Mouse (Mus musculus) granulocyte monocyte progenitor cell, adult 5-6 weeks (primary cell): ENCODE data around the gene Polr2g. TPM values are rescaled to one million over a fixed set of nuclear protein-coding genes. Genes with fewer than 3 reads are reported as not detected.
"Not testable (repeated sequence)": the region's sequence is repeated elsewhere in the genome, so short reads cannot be mapped to it uniquely, and the experiment has no call there.

ENCODE experiments used
- ATAC-seq: replicated peaks from 2 replicates; pipeline ENCODE4 v1.8.0; 2016; ENCODE audit warnings: mild to moderate bottlenecking, moderate TSS enrichment, inconsistent platforms; ENCODE audit not compliant: poor library complexity, severe bottlenecking
- total RNA-seq, 2 experiments: library from RNA; stranded (forward) in 1 of 2; stranded (reverse) in 1 of 2; fragments of 200-712, 200-1000 nt in 1 of 2; fragments of >200 nt in 1 of 2; fragmentation: Nextera tagmentation in 1 of 2; gene quantifications; 2 replicates each; pipeline ENCODE4 v1.2.3; 2014 to 2017

The Polr2g gene
- total RNA-seq (2014; fragmentation: Nextera tagmentation) (112 and 148 TPM in 2 replicates), total RNA-seq (2017) (51.7 and 69.8 TPM in 2 replicates)

GRCm38 (mm10) chr19:8798264-8798946 is at the start of gene Polr2g:
Gene Polr2g (minus strand): TSS chr19:8798577.
- peak; percentile 75 for ATAC-seq

GRCm38 (mm10) chr19:8844371-8845129 is 46.2 kb upstream of the Polr2g start:
- ATAC-seq = peak; percentile 61

- no peak for ATAC-seq
These were observed 44.6 kb upstream of the Polr2g start for GRCm38 (mm10) chr19:8842961-8843360.

- ATAC-seq = no peak
These were observed 42.6 kb upstream of the Polr2g start for GRCm38 (mm10) chr19:8841012-8841411.

- ATAC-seq = peak; percentile 62
These were observed 41.8 kb upstream of the Polr2g start for GRCm38 (mm10) chr19:8839908-8840791.

GRCm38 (mm10) chr19:8839103-8839907 is 40.9 kb upstream of the Polr2g start, which contains the start of gene Gng3:
Gene Gng3 (minus strand): TSS chr19:8839194.
- no peak for ATAC-seq

GRCm38 (mm10) chr19:8838041-8838730 is 39.8 kb upstream of the Polr2g start:
- no peak for ATAC-seq

- peak; percentile 87 for ATAC-seq
These were observed 38.9 kb upstream of the Polr2g start, which contains the start of gene Bscl2 for GRCm38 (mm10) chr19:8837251-8837791. Gene Bscl2 (plus strand): TSS chr19:8837467.

- ATAC-seq = not testable (repeated sequence)
These were observed 38.0 kb upstream of the Polr2g start for GRCm38 (mm10) chr19:8836327-8836726.

GRCm38 (mm10) chr19:8832971-8833370 is 34.6 kb upstream of the Polr2g start:
- no peak for ATAC-seq

- no peak for ATAC-seq
These were observed 32.9 kb upstream of the Polr2g start for GRCm38 (mm10) chr19:8831262-8831661.

- no peak for ATAC-seq
These were observed 32.3 kb upstream of the Polr2g start for GRCm38 (mm10) chr19:8830664-8831063.

GRCm38 (mm10) chr19:8829660-8830059 is 31.3 kb upstream of the Polr2g start, which contains the start of gene AC129217.1:
Gene AC129217.1 (plus strand): TSS chr19:8829773.
- peak; percentile 98 for ATAC-seq

- ATAC-seq = no peak
These were observed 24.3 kb upstream of the Polr2g start for GRCm38 (mm10) chr19:8822696-8823095.

- ATAC-seq = no peak
These were observed 22.8 kb upstream of the Polr2g start for GRCm38 (mm10) chr19:8821146-8821545.

- ATAC-seq = no peak
These were observed 22.1 kb upstream of the Polr2g start for GRCm38 (mm10) chr19:8820424-8820956.

- ATAC-seq = peak; percentile 80
These were observed 21.4 kb upstream of the Polr2g start, which contains the start of gene Hnrnpul2 for GRCm38 (mm10) chr19:8819596-8820423. Gene Hnrnpul2 (plus strand): TSS chr19:8820010.
